Mouse (Mus musculus): Measurements from ENCODE around the gene Ctsh.
A peak's percentile ranks its signal among the peaks of the same experiment; 100 is the strongest.

Ctsh gene

GRCm38 (mm10) chr9:90109386-90109785, 55.4 kb downstream of the Ctsh start:
- DNase-seq (ENCODE audit: extremely low read depth, low read depth), result no peak

DNA sequence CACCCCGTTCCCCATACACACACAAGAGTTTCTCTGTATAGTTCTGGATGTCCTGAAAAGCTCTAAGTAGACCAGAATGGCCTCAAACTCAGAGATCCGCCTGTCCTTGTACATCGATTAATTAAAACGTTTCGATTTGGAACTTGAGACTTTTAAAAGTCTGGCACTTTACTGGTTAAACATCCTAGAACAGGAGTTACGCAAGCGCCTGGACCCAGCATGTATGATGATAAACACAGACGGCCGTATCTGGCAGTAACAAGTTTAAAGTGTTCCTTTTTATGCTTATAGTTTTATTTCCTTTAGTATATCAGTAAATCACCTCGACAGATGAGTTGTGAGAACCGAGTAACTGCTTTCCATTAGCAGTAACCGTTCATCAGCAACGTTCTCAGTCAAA, 59.2 kb downstream of the Ctsh start:
- DNase-seq (ENCODE audit: extremely low read depth, low read depth), result no peak

- no peak for DNase-seq (ENCODE audit: extremely low read depth, low read depth)
These were observed 60.0 kb downstream of the Ctsh start for GRCm38 (mm10) chr9:90113651-90114566.

- peak; percentile 86 for DNase-seq (ENCODE audit: extremely low read depth, low read depth)
These were observed 60.8 kb downstream of the Ctsh start, which contains the start of gene Morf4l1 for GRCm38 (mm10) chr9:90114567-90115307. Gene Morf4l1 (minus strand): TSS chr9:90114774.

DNA sequence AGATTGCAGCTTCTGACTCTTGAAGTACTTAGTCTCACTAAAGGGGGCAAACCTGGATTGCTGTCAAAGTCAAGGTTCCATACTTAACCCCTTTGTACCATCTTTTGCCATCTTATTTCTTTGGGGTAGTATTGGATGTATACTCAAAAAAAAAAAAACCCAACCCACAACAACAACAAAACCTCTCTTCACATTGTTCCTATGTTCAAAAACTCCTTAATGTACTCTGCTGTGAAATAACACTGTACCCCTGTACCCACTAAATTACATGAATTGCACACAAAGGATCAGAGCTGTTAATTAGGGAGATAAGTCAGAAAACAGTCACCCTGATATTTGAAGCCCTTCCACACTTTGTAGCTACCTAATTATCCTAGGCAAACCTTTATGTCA, 61.4 kb downstream of the Ctsh start:
- DNase-seq (ENCODE audit: extremely low read depth, low read depth), result no peak

DNA sequence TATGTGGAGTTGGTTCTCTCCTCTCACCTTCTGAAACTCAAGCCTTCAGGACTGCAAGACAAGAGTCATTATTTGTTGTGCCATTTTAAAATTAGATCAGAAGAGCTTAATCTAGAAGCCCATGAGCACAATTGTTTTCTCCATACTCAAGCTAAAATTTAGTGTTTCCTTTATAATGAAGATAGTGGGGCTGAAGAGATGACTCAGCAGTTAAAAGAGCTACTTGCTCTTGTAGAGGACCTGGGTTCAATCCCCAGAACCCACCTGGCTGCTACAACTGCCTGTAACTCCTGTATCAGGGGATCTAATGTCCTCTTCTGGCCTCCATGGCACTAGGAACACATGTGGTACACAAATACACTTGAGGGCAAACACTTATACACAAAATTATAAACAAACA, 63.3 kb downstream of the Ctsh start:
- no peak for DNase-seq (ENCODE audit: extremely low read depth, low read depth)

GRCm38 (mm10) chr9:90122246-90122740, 68.3 kb downstream of the Ctsh start:
- DNase-seq (ENCODE audit: extremely low read depth, low read depth), result no peak

GRCm38 (mm10) chr9:90124156-90124872, 70.4 kb downstream of the Ctsh start:
- no peak for DNase-seq (ENCODE audit: extremely low read depth, low read depth)

DNA sequence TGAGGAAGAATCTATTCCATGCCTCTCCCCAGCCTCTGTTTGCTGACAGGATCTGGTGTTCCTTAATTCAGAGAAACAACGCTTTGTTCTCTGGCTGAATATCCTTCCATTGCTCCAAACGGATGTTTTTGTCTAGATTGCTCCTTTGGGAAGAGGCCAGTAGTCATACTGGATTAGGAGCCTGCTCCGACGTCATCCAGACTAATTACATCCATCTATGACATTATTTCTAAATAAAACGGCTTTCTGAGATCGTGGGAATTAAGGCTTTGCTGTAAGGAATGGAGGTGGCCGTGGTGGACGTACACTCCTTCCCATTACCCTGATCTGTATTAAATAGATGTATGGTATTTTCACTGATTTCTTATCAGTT, 70.9 kb downstream of the Ctsh start:
- no peak for DNase-seq (ENCODE audit: extremely low read depth, low read depth)

Data from MEL-GATA-1-ER (cell line).